In genomic region chr1:184687512-184687911, GRCm38 (mm10) we compare ENCODE assay signal across 15 mouse cellular contexts.
"Had no signal": no experiment of that assay in that cellular context is flagged by ENCODE, and none has a peak within 500 bp of the region (broad histone marks: within the 10 kb centered on the region; RNA-seq: fewer than 3 reads in every experiment).

No protein-coding gene starts in this region.

- H3K9me3 ChIP-seq: liver, embryonic 12.5 days; megakaryocyte, embryonic 14.5 days; midbrain, embryonic 13.5 days; midbrain, embryonic 15.5 days; neural tube, embryonic 12.5 days; stomach, embryonic 15.5 days had no signal

- H3K36me3 ChIP-seq: liver, embryonic 12.5 days; midbrain, embryonic 13.5 days; midbrain, embryonic 15.5 days; neural tube, embryonic 12.5 days; stomach, embryonic 15.5 days had no signal

- H3K4me2 ChIP-seq: liver, embryonic 12.5 days; midbrain, embryonic 11.5 days; midbrain, embryonic 13.5 days; midbrain, embryonic 15.5 days; neural tube, embryonic 12.5 days; stomach, embryonic 15.5 days had no signal

- ATAC-seq: liver, embryonic 12.5 days; midbrain, embryonic 13.5 days; midbrain, embryonic 15.5 days had no signal

- H3K27me3 ChIP-seq: megakaryocyte, embryonic 14.5 days; midbrain, embryonic 13.5 days; midbrain, embryonic 15.5 days; neural tube, embryonic 12.5 days had no signal

- H3K9ac ChIP-seq: liver, embryonic 12.5 days; liver, embryonic 14.5 days; midbrain, embryonic 13.5 days; midbrain, embryonic 15.5 days; neural tube, embryonic 12.5 days; stomach, embryonic 15.5 days had no signal

- DNase-seq: liver; right cerebral cortex, postnatal 14 days; thymus, adult 2 months; thymus, postnatal 25 days; thymus, postnatal 4 days had no signal

- H3K4me3 ChIP-seq: liver, embryonic 12.5 days; megakaryocyte, embryonic 14.5 days; midbrain, embryonic 13.5 days; midbrain, embryonic 15.5 days; neural tube, embryonic 12.5 days; stomach, embryonic 15.5 days had no signal

- H3K27ac ChIP-seq: liver, embryonic 12.5 days; liver, embryonic 14.5 days; macrophage; midbrain, embryonic 13.5 days; midbrain, embryonic 15.5 days; neural tube, embryonic 12.5 days; stomach, embryonic 15.5 days; stomach, postnatal 0 days had no signal

- H3K4me1 ChIP-seq: midbrain, embryonic 13.5 days; midbrain, embryonic 15.5 days had no signal
